Mouse (Mus musculus): Measurements from ENCODE around the gene Mybbp1a. TPM values are rescaled to one million over a fixed set of nuclear protein-coding genes. Genes with fewer than 3 reads are reported as not detected.
"Not testable (repeated sequence)": the region's sequence is repeated elsewhere in the genome, so short reads cannot be mapped to it uniquely, and the experiment has no call there.

The Mybbp1a gene
- polyA plus RNA-seq, 1 experiment, result 25.0 TPM

DNA sequence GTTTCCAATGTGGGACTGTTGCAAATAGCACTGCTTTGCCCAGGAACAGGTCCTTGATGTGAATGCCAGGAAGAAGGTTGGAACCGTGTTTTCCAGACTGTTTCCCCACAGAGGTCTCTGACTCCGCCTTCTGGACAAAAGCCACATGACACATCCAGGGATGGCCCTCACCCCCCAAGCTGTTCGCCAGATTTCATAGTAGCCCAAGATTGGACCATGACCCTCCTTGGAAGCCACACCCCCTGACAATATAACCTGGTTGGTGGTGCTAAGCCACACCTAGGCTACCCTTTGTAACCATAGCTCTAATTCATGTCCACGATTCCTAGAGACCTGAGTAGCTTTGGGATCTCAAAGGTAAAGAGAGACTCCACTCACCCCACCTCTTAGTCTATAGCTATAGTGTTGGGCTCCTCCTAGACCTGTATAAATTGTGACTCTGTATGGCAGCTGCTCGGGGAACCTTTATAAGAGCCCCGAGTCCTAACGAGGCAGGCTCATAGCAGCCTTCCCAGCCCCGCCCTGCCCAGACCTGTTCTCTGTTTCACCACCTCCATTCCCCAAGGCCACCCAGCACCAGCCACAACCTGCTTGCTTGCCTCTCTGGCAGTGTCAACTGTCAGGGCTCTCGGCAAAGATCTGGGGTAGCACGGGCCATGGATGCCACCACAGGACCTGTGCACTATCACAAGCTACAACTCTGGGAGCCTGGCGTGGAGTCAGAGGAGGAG is 6.0 kb upstream of the Mybbp1a start, which contains the start of gene Ggt6:
Ggt6 (plus strand) TSS at position 564 of the 731 bp plus-strand sequence.
- TF ChIP-seq CTCF (IDR thresholded peaks at IDR 0.05; ENCODE audit: extremely low read depth, insufficient read length, insufficient replicate concordance, low read depth, low read length), result no peak; the same call in 1 of the 2 replicates
- TF ChIP-seq POLR2A (IDR thresholded peaks at IDR 0.05; ENCODE audit: low read depth, low read length), result no peak; the same call in 1 of the 2 replicates
- H3K4me3 ChIP-seq (ENCODE audit: low read depth, low read length), result peak within 1 kb of the TSS; percentile 67
- peak within 1 kb of the TSS; percentile 95 for H3K27ac ChIP-seq (ENCODE audit: insufficient read depth, low read depth, low read length)

DNA sequence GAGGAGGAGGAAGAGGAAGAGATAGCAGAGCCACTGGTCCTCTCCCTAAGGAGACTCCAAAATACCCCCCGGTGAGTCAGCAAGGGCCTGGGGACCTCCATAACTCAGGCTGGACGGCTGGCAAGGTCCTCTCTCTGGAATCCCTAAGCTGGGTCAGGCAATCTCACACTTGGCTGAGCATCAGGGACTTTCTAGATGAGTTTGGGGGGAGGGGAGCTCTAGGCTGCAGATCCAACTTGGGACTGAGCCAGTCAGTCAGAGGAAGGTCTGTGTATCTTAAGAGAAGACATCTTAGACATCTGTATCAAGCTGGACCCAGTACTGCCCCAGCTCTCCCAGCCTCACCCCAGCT is 5.5 kb upstream of the Mybbp1a start:
- Histone ChIP-seq H3K4me3 (ENCODE audit: low read depth, low read length) (peak overlapping the region; percentile 67), H3K36me3 (ENCODE audit: control insufficient read depth, insufficient read depth, low read length) (peaks cover 5% of the 10 kb centered on the region; the same call in 1 of the 2 replicates), H3K27me3 (ENCODE audit: control insufficient read depth, insufficient read depth, low read length) (no peaks in the 10 kb centered on the region), H3K4me1 (ENCODE audit: control insufficient read depth, insufficient read depth, insufficient read length, low read length) (peaks cover 19% of the 10 kb centered on the region), H3K27ac (ENCODE audit: insufficient read depth, low read depth, low read length) (peak overlapping the region; percentile 95)
- TF ChIP-seq POLR2A (IDR thresholded peaks at IDR 0.05; ENCODE audit: low read depth, low read length) (no peak), CTCF (IDR thresholded peaks at IDR 0.05; ENCODE audit: extremely low read depth, insufficient read length, insufficient replicate concordance, low read depth, low read length) (no peak)
- WGBS, result 11% methylated on average over 2 of the region's 2 CpGs

More for the DNA sequence above, 6.0 kb upstream of the Mybbp1a start, which contains the start of gene Ggt6:
- peaks cover 5% of the 10 kb centered on the region; the same call in 1 of the 2 replicates for H3K36me3 ChIP-seq (ENCODE audit: control insufficient read depth, insufficient read depth, low read length)
- peaks cover 19% of the 10 kb centered on the region for H3K4me1 ChIP-seq (ENCODE audit: control insufficient read depth, insufficient read depth, insufficient read length, low read length)
- 17% methylated on average over 11 of the region's 11 CpGs for WGBS
- H3K27me3 ChIP-seq (ENCODE audit: control insufficient read depth, insufficient read depth, low read length), result no peaks in the 10 kb centered on the region

DNA sequence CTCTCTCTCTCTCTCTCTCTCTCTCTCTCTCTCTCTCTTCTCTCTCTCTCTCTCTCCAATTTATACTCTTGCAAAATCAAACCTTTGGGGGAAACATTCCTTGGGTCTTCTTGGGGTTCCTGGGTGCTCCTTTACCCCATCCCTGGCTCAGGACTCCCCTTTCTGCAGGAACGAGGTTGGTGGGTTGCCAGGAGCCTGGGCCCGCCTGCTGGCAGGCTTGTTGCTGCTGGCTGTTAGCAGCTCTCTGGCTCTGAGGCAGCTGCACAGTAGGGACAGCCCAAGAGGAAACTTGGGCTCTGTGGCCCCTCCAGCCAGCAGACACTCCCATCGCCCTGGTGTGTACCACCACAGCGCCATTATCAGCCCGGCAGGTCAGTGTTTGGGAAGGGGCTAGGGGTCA is 4.9 kb upstream of the Mybbp1a start:
- no peaks in the 10 kb centered on the region for H3K27me3 ChIP-seq (ENCODE audit: control insufficient read depth, insufficient read depth, low read length)
- H3K36me3 ChIP-seq (ENCODE audit: control insufficient read depth, insufficient read depth, low read length), result peaks cover 5% of the 10 kb centered on the region; the same call in 1 of the 2 replicates
- 29% methylated on average over 5 of the region's 5 CpGs for WGBS
- peaks cover 19% of the 10 kb centered on the region for H3K4me1 ChIP-seq (ENCODE audit: control insufficient read depth, insufficient read depth, insufficient read length, low read length)
- H3K27ac ChIP-seq (ENCODE audit: insufficient read depth, low read depth, low read length), result peak overlapping the region; percentile 95
- peak overlapping the region; percentile 67 for H3K4me3 ChIP-seq (ENCODE audit: low read depth, low read length)
- no peak for TF ChIP-seq CTCF (IDR thresholded peaks at IDR 0.05; ENCODE audit: extremely low read depth, insufficient read length, insufficient replicate concordance, low read depth, low read length)
- no peak for TF ChIP-seq POLR2A (IDR thresholded peaks at IDR 0.05; ENCODE audit: low read depth, low read length)

DNA sequence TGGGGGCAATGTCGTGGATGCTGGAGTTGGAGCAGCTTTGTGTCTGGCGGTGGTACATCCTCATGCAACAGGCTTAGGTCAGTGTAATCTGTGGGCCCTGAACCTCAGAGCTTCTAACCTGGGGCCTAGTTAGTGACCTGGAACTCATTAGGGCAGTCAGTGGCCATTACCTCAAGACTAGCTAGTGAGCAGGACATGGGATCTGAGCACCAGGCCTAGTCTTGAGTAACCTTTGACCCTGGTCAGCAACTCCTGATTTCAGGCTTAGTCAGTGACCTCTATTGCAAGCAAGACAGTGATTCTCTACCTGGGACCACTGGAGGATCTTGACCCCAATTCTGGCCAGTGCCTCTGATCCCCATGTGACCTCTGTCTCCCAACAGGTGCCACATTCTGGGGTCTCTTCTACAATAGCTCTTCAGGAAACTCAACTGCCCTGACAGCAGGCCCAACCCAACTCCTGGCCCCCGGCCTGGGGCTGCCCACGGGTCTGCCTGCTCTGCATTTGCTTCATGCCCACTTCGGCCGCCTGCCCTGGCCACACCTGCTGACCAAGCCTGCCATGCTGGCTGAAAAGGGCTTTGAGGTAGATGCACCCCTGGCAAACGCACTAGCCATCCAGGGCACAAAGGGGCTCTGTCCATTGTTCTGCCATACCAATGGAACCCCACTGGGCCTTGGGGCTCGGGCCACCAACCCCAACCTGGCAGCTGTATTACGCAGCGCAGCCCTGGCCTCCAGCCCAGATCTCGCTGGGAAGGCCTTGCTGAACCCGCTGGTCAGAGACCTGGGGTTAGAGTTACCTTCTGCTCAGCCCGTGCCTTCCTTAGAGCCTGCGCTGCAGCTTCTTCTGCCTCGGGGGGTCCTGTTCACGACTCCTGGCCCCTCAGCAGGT is 4.2 kb upstream of the Mybbp1a start:
- Histone ChIP-seq H3K27ac (ENCODE audit: insufficient read depth, low read depth, low read length) (peak overlapping the region; percentile 24; the same call in 1 of the 2 replicates), H3K36me3 (ENCODE audit: control insufficient read depth, insufficient read depth, low read length) (peaks cover 5% of the 10 kb centered on the region; the same call in 1 of the 2 replicates), H3K27me3 (ENCODE audit: control insufficient read depth, insufficient read depth, low read length) (no peaks in the 10 kb centered on the region), H3K4me1 (ENCODE audit: control insufficient read depth, insufficient read depth, insufficient read length, low read length) (peaks cover 21% of the 10 kb centered on the region), H3K4me3 (ENCODE audit: low read depth, low read length) (peak overlapping the region; percentile 67)
- 88% methylated on average over 16 of the region's 16 CpGs for WGBS
- TF ChIP-seq POLR2A (IDR thresholded peaks at IDR 0.05; ENCODE audit: low read depth, low read length) (no peak), CTCF (IDR thresholded peaks at IDR 0.05; ENCODE audit: extremely low read depth, insufficient read length, insufficient replicate concordance, low read depth, low read length) (no peak)

DNA sequence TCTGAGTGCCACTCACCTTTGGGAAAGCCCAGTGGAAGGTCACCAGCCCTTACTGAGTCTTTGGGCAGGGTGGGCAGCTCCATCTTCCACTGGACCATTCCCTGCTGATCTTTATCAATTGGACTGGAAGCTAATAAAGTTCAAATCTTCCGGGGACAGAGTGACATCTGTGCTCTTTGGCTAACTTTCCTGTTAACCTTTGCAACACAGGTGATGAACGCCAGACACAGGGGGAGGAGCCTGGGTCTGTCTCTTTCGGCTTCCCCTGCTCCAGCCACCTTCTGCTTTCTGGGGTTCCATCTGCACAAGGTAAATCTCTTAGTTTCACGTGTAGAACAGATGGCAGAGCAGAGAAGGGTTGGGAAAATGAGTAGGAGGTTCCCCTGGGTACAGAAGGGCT is 2.7 kb upstream of the Mybbp1a start:
- Histone ChIP-seq H3K27me3 (ENCODE audit: control insufficient read depth, insufficient read depth, low read length) (no peaks in the 10 kb centered on the region), H3K4me1 (ENCODE audit: control insufficient read depth, insufficient read depth, insufficient read length, low read length) (peaks cover 21% of the 10 kb centered on the region), H3K36me3 (ENCODE audit: control insufficient read depth, insufficient read depth, low read length) (peaks cover 15% of the 10 kb centered on the region), H3K27ac (ENCODE audit: insufficient read depth, low read depth, low read length) (0 out of 2 replicates have a peak overlapping the region, but pooled peaks have one; percentile 10), H3K4me3 (ENCODE audit: low read depth, low read length) (no peak overlapping the region)
- 25% methylated on average over 4 of the region's 4 CpGs for WGBS
- no peak for TF ChIP-seq CTCF (IDR thresholded peaks at IDR 0.05; ENCODE audit: extremely low read depth, insufficient read length, insufficient replicate concordance, low read depth, low read length)
- no peak for TF ChIP-seq POLR2A (IDR thresholded peaks at IDR 0.05; ENCODE audit: low read depth, low read length)

DNA sequence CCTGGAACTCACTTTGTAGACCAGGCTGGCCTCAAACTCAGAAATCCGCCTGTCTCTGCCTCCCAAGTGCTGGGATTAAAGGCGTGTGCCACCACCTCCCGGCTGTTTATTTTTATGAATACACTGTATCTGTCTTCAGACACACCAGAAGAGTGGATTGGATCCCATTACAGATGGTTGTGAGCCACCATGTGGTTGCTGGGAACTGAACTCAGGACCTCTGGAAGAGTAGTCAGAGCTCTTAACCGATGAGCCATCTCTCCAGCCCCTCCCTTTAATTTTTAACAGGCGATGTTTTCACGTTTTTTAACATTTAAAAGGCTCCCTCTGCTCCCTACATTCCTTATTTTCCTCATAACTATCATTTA is 574 bp upstream of the Mybbp1a start:
- H3K36me3 ChIP-seq (ENCODE audit: control insufficient read depth, insufficient read depth, low read length), result peaks cover 36% of the 10 kb centered on the region
- peak overlapping the region; percentile 84 for H3K4me3 ChIP-seq (ENCODE audit: low read depth, low read length)
- WGBS, result 25% methylated on average over 6 of the region's 6 CpGs
- H3K27me3 ChIP-seq (ENCODE audit: control insufficient read depth, insufficient read depth, low read length), result not testable (repeated sequence)
- peaks cover 21% of the 10 kb centered on the region for H3K4me1 ChIP-seq (ENCODE audit: control insufficient read depth, insufficient read depth, insufficient read length, low read length)
- peak overlapping the region; percentile 36 for H3K27ac ChIP-seq (ENCODE audit: insufficient read depth, low read depth, low read length)
